Mouse (Mus musculus): Measurements from ENCODE around the gene Kif13a. TPM values are rescaled to one million over a fixed set of nuclear protein-coding genes. Genes with fewer than 3 reads are reported as not detected.

Gene Kif13a
- polyA plus RNA-seq, 1 experiment from 2014 or later: 38.7 TPM

- DNase-seq (ENCODE audit: low read depth, low spot score) (peak; percentile 71), ATAC-seq (peak; percentile 70)
- H3K27me3 ChIP-seq: no peaks in the 10 kb centered on the region
- CTCF ChIA-PET: no interaction called here
- POLR2A ChIA-PET: no interaction called here
- no peak for TF ChIP-seq CTCF (IDR thresholded peaks at IDR 0.05)
- in situ Hi-C loops (cut with MboI; ENCODE audit: low pct_unique_long_range_greater_than_20kb): no loop called here
These were observed 141.2 kb downstream of the Kif13a start for GRCm38 (mm10) chr13:46788452-46788851.

- DNase-seq (ENCODE audit: low read depth, low spot score) (no peak), ATAC-seq (no peak)
- no peak for TF ChIP-seq CTCF (IDR thresholded peaks at IDR 0.05)
- ChIA-PET POLR2A (interaction anchor here (1.5 kb wide), 1 partner anchor 59 kb away, joined by 3 read pairs; the partner anchor contains the start of gene Nup153), CTCF (interaction anchor here (1.0 kb wide), 1 partner anchor 62 kb away, joined by 3 read pairs; no protein-coding TSS in a partner anchor)
- in situ Hi-C loops (cut with MboI; ENCODE audit: low pct_unique_long_range_greater_than_20kb): no loop called here
- H3K27me3 ChIP-seq: no peaks in the 10 kb centered on the region
These were observed 142.8 kb downstream of the Kif13a start for GRCm38 (mm10) chr13:46786836-46787235.

DNA sequence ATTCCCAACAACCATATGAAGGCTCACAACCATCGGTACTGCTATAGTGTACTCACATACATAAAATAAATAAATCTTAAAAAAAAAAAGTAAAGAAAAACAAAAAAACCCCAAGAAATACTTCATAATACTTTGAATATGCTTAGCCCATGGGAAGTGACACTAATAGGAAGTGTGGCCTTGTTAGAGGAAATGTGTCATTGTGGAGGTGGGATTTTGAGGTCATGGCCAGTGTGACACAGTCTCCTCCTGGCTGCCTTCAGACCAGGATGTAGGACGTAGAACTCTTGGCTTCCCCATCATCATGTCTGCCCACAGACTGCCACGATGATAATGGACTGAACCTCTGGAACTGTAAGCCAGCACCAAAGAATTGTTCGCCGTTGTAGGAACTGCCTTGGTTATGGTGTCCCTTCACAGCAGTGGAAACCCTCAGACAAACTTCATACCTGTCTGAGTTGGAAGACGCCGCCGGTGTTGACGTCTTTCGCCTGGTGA is 143.6 kb downstream of the Kif13a start:
- CTCF ChIA-PET: interaction anchor here (1.0 kb wide), 1 partner anchor 62 kb away, joined by 3 read pairs; no protein-coding TSS in a partner anchor
- no peak for ATAC-seq
- in situ Hi-C loops (cut with MboI; ENCODE audit: low pct_unique_long_range_greater_than_20kb): no loop called here

GRCm38 (mm10) chr13:46780379-46780778 is 149.3 kb downstream of the Kif13a start:
- CTCF ChIA-PET: no interaction called here

More for the DNA sequence above, 143.6 kb downstream of the Kif13a start:
- POLR2A ChIA-PET: interaction anchor here (1.5 kb wide), 1 partner anchor 58 kb away, joined by 3 read pairs; the partner anchor contains the start of gene Nup153
- no peaks in the 10 kb centered on the region for H3K27me3 ChIP-seq
- no peak for TF ChIP-seq CTCF (IDR thresholded peaks at IDR 0.05)
- no peak for DNase-seq (ENCODE audit: low read depth, low spot score)

DNA sequence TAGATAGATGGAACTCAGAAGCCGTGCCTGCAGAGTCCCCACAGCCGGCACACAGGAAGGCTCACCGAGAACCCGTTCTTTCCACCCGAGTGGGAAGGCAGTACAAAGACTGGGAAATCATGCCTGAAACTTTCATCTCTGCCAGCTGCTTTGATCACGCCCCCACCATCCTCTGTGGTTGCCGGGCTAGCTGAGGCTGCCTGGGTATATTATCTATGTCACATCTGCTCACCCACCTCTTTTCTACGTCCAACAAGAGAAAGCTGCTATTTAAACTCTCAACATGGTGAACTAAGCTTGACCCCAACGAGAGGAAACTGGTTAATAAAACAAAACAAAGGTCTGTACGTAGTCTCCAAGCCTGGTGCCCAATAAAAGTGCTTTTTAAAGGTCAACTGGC is 149.8 kb downstream of the Kif13a start:
- H3K27me3 ChIP-seq: no peaks in the 10 kb centered on the region
- in situ Hi-C loops (cut with MboI; ENCODE audit: low pct_unique_long_range_greater_than_20kb): no loop called here
- DNase-seq (ENCODE audit: low read depth, low spot score) (no peak), ATAC-seq (no peak)
- TF ChIP-seq CTCF (IDR thresholded peaks at IDR 0.05): no peak
- ChIA-PET CTCF (no interaction called here), POLR2A (no interaction called here)

More at GRCm38 (mm10) chr13:46780379-46780778, 149.3 kb downstream of the Kif13a start:
- ATAC-seq (no peak), DNase-seq (ENCODE audit: low read depth, low spot score) (no peak)
- H3K27me3 ChIP-seq: no peaks in the 10 kb centered on the region
- POLR2A ChIA-PET: no interaction called here
- in situ Hi-C loops (cut with MboI; ENCODE audit: low pct_unique_long_range_greater_than_20kb): no loop called here
- TF ChIP-seq CTCF (IDR thresholded peaks at IDR 0.05): no peak

GRCm38 (mm10) chr13:46777461-46777860 is 152.2 kb downstream of the Kif13a start:
- H3K27me3 ChIP-seq: no peaks in the 10 kb centered on the region
- in situ Hi-C loops (cut with MboI; ENCODE audit: low pct_unique_long_range_greater_than_20kb): no loop called here
- ATAC-seq (no peak), DNase-seq (ENCODE audit: low read depth, low spot score) (no peak)
- ChIA-PET POLR2A (no interaction called here), CTCF (interaction anchor here (1.2 kb wide), 1 partner anchor 26 kb away, joined by 3 read pairs; no protein-coding TSS in a partner anchor)
- no peak for TF ChIP-seq CTCF (IDR thresholded peaks at IDR 0.05)

DNA sequence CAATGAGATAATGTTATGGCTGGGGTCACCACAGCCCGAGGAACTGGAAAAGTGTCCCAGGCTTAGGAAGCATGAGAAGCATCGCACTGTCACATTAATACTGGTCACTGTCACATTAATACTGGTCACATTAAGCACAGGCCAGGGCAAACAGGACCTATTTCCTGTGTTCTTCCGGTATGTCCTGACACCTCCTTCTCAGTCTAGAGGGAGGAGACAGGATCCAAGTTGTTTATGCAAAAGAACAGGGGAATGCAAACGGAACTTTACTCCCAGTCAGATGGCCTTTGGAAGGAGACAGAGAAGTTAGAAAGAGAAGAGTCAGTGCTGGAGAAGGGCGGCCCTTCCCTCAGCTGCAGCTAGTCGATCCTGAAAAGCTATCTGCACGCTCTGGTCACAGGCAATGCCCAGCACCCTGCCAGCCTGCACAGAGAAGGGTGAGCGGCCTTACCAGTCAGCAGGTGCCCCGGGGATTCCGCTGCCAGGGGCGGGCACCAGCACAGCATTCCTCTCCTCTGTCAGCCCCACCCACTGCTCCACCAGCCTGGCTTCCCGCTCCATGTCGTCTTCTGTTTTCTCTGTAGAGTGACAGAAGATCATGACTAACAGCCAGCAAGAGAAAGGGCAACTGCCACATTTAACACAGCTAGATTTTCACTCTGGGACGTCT is 152.9 kb downstream of the Kif13a start:
- no peak for TF ChIP-seq CTCF (IDR thresholded peaks at IDR 0.05)
- DNase-seq (ENCODE audit: low read depth, low spot score) (no peak), ATAC-seq (no peak)
- no peaks in the 10 kb centered on the region for H3K27me3 ChIP-seq
- CTCF ChIA-PET: no interaction called here
- in situ Hi-C loops (cut with MboI; ENCODE audit: low pct_unique_long_range_greater_than_20kb): no loop called here
- POLR2A ChIA-PET: no interaction called here

DNA sequence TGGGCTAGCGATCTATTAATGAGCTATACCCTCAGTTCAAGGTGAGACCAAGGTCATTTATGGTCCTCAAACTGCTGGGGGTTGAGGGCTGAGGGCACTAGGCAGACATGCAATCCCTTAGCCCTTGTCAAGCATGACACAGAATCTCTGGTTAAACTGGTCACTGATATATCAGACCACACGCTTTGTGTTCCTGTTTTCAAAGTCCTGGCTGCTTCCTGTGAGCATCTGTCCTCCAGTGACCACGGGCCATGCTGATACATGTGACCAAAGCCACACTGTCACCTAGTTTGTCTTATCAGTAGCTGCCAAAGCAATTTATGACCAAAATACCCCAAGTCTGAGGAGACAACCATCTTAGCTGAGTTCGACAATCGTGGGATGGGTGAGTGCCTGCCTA is 154.7 kb downstream of the Kif13a start:
- CTCF ChIA-PET: interaction anchor here (1.4 kb wide), 1 partner anchor 17 kb away, joined by 3 read pairs; no protein-coding TSS in a partner anchor
- no peaks in the 10 kb centered on the region for H3K27me3 ChIP-seq
- DNase-seq (ENCODE audit: low read depth, low spot score): no peak
- no peak for ATAC-seq
- POLR2A ChIA-PET: no interaction called here
- in situ Hi-C loops (cut with MboI; ENCODE audit: low pct_unique_long_range_greater_than_20kb): no loop called here
- TF ChIP-seq CTCF (IDR thresholded peaks at IDR 0.05): no peak

GRCm38 (mm10) chr13:46772581-46772980 is 157.1 kb downstream of the Kif13a start:
- DNase-seq (ENCODE audit: low read depth, low spot score) (no peak), ATAC-seq (no peak)
- no peak for TF ChIP-seq CTCF (IDR thresholded peaks at IDR 0.05)
- ChIA-PET POLR2A (no interaction called here), CTCF (no interaction called here)
- in situ Hi-C loops (cut with MboI; ENCODE audit: low pct_unique_long_range_greater_than_20kb): no loop called here
- H3K27me3 ChIP-seq: no peaks in the 10 kb centered on the region

DNA sequence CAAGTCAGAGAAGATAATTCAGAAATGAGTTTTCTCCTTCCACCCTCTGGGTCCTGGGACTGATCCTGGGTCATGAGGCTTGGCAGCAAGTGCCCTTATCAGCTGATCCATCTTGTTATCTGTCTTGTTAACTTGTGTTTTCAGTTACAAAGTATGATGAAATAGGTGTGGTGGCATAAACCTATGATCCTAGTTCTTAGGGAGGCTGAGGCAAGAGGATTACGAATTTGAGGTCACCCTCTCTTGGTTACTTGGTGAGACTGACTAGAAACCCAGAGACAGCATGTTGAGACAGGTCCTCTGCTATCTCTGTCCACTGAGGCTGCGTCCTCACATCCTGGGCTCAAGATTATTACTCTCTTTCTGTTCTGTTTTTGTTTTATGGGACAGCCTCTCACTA is 164.3 kb downstream of the Kif13a start:
- in situ Hi-C loops (cut with MboI; ENCODE audit: low pct_unique_long_range_greater_than_20kb): no loop called here
- DNase-seq (ENCODE audit: low read depth, low spot score) (no peak), ATAC-seq (no peak)
- no peaks in the 10 kb centered on the region for H3K27me3 ChIP-seq
- ChIA-PET POLR2A (no interaction called here), CTCF (no interaction called here)
- TF ChIP-seq CTCF (IDR thresholded peaks at IDR 0.05): no peak

GRCm38 (mm10) chr13:46763210-46763609 is 166.5 kb downstream of the Kif13a start:
- in situ Hi-C loops (cut with MboI; ENCODE audit: low pct_unique_long_range_greater_than_20kb): no loop called here
- H3K27me3 ChIP-seq: no peaks in the 10 kb centered on the region
- POLR2A ChIA-PET: no interaction called here
- no peak for TF ChIP-seq CTCF (IDR thresholded peaks at IDR 0.05)
- ATAC-seq (no peak), DNase-seq (ENCODE audit: low read depth, low spot score) (no peak)
- CTCF ChIA-PET: no interaction called here

Data from Patski (cell line).